Mouse (Mus musculus) midbrain, embryonic 15.5 days (tissue): ENCODE measurements around the gene Tubg2. TPM values are rescaled to one million over a fixed set of nuclear protein-coding genes. Genes with fewer than 3 reads are reported as not detected.
"Not testable (repeated sequence)": the region's sequence is repeated elsewhere in the genome, so short reads cannot be mapped to it uniquely, and the experiment has no call there.

Experiments
- ATAC-seq: fragments of 200-750 bp; cut with Nextera tagmentation; replicated peaks from 2 replicates; pipeline ENCODE4 v1.8.0; 2017; ENCODE audit warnings: moderate TSS enrichment
- H3K27ac ChIP-seq: fragments of 300-500 bp; sonication (generic); 2 replicates; pipeline ENCODE4 v1.5.1; 2015; ENCODE audit warnings: mild to moderate bottlenecking, inconsistent platforms
- H3K27me3 ChIP-seq: fragments of 300-500 bp; sonication (generic); replicated peaks from 2 replicates; pipeline ENCODE4 v1.6.1; 2015; ENCODE audit warnings: inconsistent platforms
- H3K36me3 ChIP-seq: fragments of 300-500 bp; sonication (generic); replicated peaks from 2 replicates; pipeline ENCODE4 v1.6.1; 2015; ENCODE audit warnings: inconsistent platforms
- H3K4me1 ChIP-seq: fragments of 300-500 bp; sonication (generic); 2 replicates; pipeline ENCODE4 v1.6.1; 2015; ENCODE audit warnings: inconsistent platforms
- H3K4me2 ChIP-seq: fragments of 300-500 bp; sonication (generic); 2 replicates; pipeline ENCODE4 v1.6.1; 2015; ENCODE audit warnings: inconsistent platforms, mild to moderate bottlenecking, moderate library complexity
- H3K4me3 ChIP-seq: fragments of 300-500 bp; sonication (generic); 2 replicates; pipeline ENCODE4 v1.5.1; 2015; ENCODE audit warnings: mild to moderate bottlenecking, inconsistent platforms
- H3K9ac ChIP-seq: fragments of 300-500 bp; sonication (generic); 2 replicates; pipeline ENCODE4 v1.6.1; 2015; ENCODE audit warnings: mild to moderate bottlenecking, inconsistent platforms
- H3K9me3 ChIP-seq: fragments of 300-500 bp; sonication (generic); 2 replicates; pipeline ENCODE4 v1.6.1; 2016; ENCODE audit warnings: inconsistent platforms
- WGBS: fragments of 180-500 bp; shearing (Covaris S2); methylation state at CpG from one replicate; pipeline ENCODE4 v1.1.7; 2015; ENCODE audit warnings: mixed read lengths; 5-methylcytosine and 5-hydroxymethylcytosine counted together
- polyA plus RNA-seq: library from polyadenylated mRNA; unstranded; fragments of >200 nt; fragmentation: Nextera tagmentation; extraction: Ambion mirVana; gene quantifications from 2 replicates; pipeline ENCODE4 v1.2.1, GENCODE M21; 2015

Tubg2 gene
- polyA plus RNA-seq, 1 experiment from 2014 or later: 62.7 TPM

- H3K9me3 ChIP-seq: no peaks in the 10 kb centered on the region
- H3K27me3 ChIP-seq: no peaks in the 10 kb centered on the region
- no peaks in the 10 kb centered on the region for H3K36me3 ChIP-seq
- WGBS: 93% methylated on average over 10 of the region's 10 CpGs
- H3K4me1 ChIP-seq: peaks cover 25% of the 10 kb centered on the region
- no peak for ATAC-seq
- no peak overlapping the region for H3K4me3 ChIP-seq
- no peak overlapping the region for H3K27ac ChIP-seq
- no peak overlapping the region for H3K4me2 ChIP-seq
- no peak overlapping the region for H3K9ac ChIP-seq
Observed at GRCm38 (mm10) chr11:101142215-101142967, 13.3 kb upstream of the Tubg2 start.

GRCm38 (mm10) chr11:101143338-101144225 is 12.1 kb upstream of the Tubg2 start:
- H3K36me3 ChIP-seq: no peaks in the 10 kb centered on the region
- H3K27ac ChIP-seq: peak overlapping the region; percentile 75
- peak overlapping the region; percentile 34; the same call in 1 of the 2 replicates for H3K9ac ChIP-seq
- peaks cover 24% of the 10 kb centered on the region for H3K4me1 ChIP-seq
- no peaks in the 10 kb centered on the region for H3K9me3 ChIP-seq
- peak overlapping the region; percentile 56 for H3K4me2 ChIP-seq
- WGBS: 19% methylated on average over 19 of the region's 19 CpGs
- no peaks in the 10 kb centered on the region for H3K27me3 ChIP-seq
- peak; percentile 77 for ATAC-seq
- H3K4me3 ChIP-seq: peak overlapping the region; percentile 29

GRCm38 (mm10) chr11:101146377-101146776 is 9.3 kb upstream of the Tubg2 start:
- H3K9me3 ChIP-seq: no peaks in the 10 kb centered on the region

GRCm38 (mm10) chr11:101148751-101149150 is 7.0 kb upstream of the Tubg2 start:
- H3K4me3 ChIP-seq: no peak overlapping the region
- WGBS: 72% methylated on average over 10 of the region's 10 CpGs
- no peak overlapping the region for H3K9ac ChIP-seq
- peaks cover 16% of the 10 kb centered on the region for H3K4me1 ChIP-seq
- H3K27ac ChIP-seq: no peak overlapping the region
- H3K27me3 ChIP-seq: no peaks in the 10 kb centered on the region
- H3K9me3 ChIP-seq: no peaks in the 10 kb centered on the region
- no peak for ATAC-seq
- H3K36me3 ChIP-seq: no peaks in the 10 kb centered on the region
- H3K4me2 ChIP-seq: no peak overlapping the region

More at GRCm38 (mm10) chr11:101146377-101146776, 9.3 kb upstream of the Tubg2 start:
- H3K4me3 ChIP-seq: no peak overlapping the region
- no peaks in the 10 kb centered on the region for H3K27me3 ChIP-seq
- 13% methylated on average over 10 of the region's 10 CpGs for WGBS
- no peak overlapping the region for H3K9ac ChIP-seq
- H3K4me2 ChIP-seq: peak overlapping the region; percentile 9
- no peaks in the 10 kb centered on the region for H3K36me3 ChIP-seq
- ATAC-seq: peak; percentile 73
- peak overlapping the region; percentile 67 for H3K27ac ChIP-seq
- peaks cover 20% of the 10 kb centered on the region for H3K4me1 ChIP-seq

- no peak for ATAC-seq
- Histone ChIP-seq H3K9ac (no peak overlapping the region), H3K36me3 (no peaks in the 10 kb centered on the region), H3K4me3 (no peak overlapping the region), H3K27ac (0 out of 2 replicates have a peak overlapping the region, but pooled peaks have one; percentile 14), H3K4me1 (peaks cover 12% of the 10 kb centered on the region), H3K9me3 (no peaks in the 10 kb centered on the region), H3K27me3 (no peaks in the 10 kb centered on the region), H3K4me2 (no peak overlapping the region)
- 55% methylated on average over 9 of the region's 9 CpGs for WGBS
Observed at GRCm38 (mm10) chr11:101149178-101150105, 6.3 kb upstream of the Tubg2 start.

GRCm38 (mm10) chr11:101151063-101151462 is 4.6 kb upstream of the Tubg2 start:
- no peak for ATAC-seq
- Histone ChIP-seq H3K9ac (no peak overlapping the region), H3K4me3 (no peak overlapping the region), H3K9me3 (no peaks in the 10 kb centered on the region), H3K27me3 (no peaks in the 10 kb centered on the region), H3K4me1 (peaks cover 21% of the 10 kb centered on the region), H3K4me2 (no peak overlapping the region), H3K36me3 (no peaks in the 10 kb centered on the region), H3K27ac (no peak overlapping the region)
- WGBS: 51% methylated on average over 2 of the region's 2 CpGs

- Histone ChIP-seq H3K4me3 (no peak overlapping the region), H3K4me1 (peaks cover 19% of the 10 kb centered on the region), H3K4me2 (no peak overlapping the region), H3K27ac (no peak overlapping the region), H3K27me3 (no peaks in the 10 kb centered on the region), H3K9ac (no peak overlapping the region), H3K36me3 (no peaks in the 10 kb centered on the region), H3K9me3 (no peaks in the 10 kb centered on the region)
- 88% methylated on average over 1 of the region's 1 CpGs for WGBS
- no peak for ATAC-seq
Observed at GRCm38 (mm10) chr11:101152825-101153224, 2.9 kb upstream of the Tubg2 start.

- H3K4me3 ChIP-seq: no peak overlapping the region
Observed at GRCm38 (mm10) chr11:101154648-101155047, 1.1 kb upstream of the Tubg2 start.

GRCm38 (mm10) chr11:101155151-101155550 is 556 bp upstream of the Tubg2 start:
- Histone ChIP-seq H3K27ac (peak overlapping the region; percentile 89), H3K27me3 (0 out of 2 replicates have a peak, but pooled peaks cover 3% of the 10 kb centered on the region), H3K4me1 (peaks cover 19% of the 10 kb centered on the region), H3K4me2 (peak overlapping the region; percentile 72), H3K4me3 (peak overlapping the region; percentile 42; the same call in 1 of the 2 replicates), H3K36me3 (no peaks in the 10 kb centered on the region), H3K9ac (peak overlapping the region; percentile 61), H3K9me3 (no peaks in the 10 kb centered on the region)
- ATAC-seq: no peak
- WGBS: 69% methylated on average over 6 of the region's 6 CpGs

More at GRCm38 (mm10) chr11:101154648-101155047, 1.1 kb upstream of the Tubg2 start:
- Histone ChIP-seq H3K27me3 (0 out of 2 replicates have a peak, but pooled peaks cover 3% of the 10 kb centered on the region), H3K4me1 (peaks cover 19% of the 10 kb centered on the region), H3K27ac (no peak overlapping the region), H3K36me3 (no peaks in the 10 kb centered on the region), H3K9ac (no peak overlapping the region), H3K4me2 (no peak overlapping the region), H3K9me3 (no peaks in the 10 kb centered on the region)
- ATAC-seq: no peak

- not testable (repeated sequence) for H3K4me2 ChIP-seq, H3K27ac ChIP-seq, H3K4me3 ChIP-seq, H3K9me3 ChIP-seq, ATAC-seq, H3K9ac ChIP-seq
- Histone ChIP-seq H3K36me3 (0 out of 2 replicates have a peak, but pooled peaks cover 12% of the 10 kb centered on the region), H3K4me1 (peaks cover 23% of the 10 kb centered on the region), H3K27me3 (peaks cover 34% of the 10 kb centered on the region)
- WGBS: 80% methylated on average over 10 of the region's 10 CpGs
Observed at GRCm38 (mm10) chr11:101160151-101160550, 4.4 kb downstream of the Tubg2 start.

GRCm38 (mm10) chr11:101160981-101161505 is 5.3 kb downstream of the Tubg2 start:
- WGBS: 72% methylated on average over 8 of the region's 8 CpGs
- H3K27me3 ChIP-seq: peaks cover 43% of the 10 kb centered on the region
- not testable (repeated sequence) for ATAC-seq

More at GRCm38 (mm10) chr11:101160981-101161505, 5.3 kb downstream of the Tubg2 start:
- not testable (repeated sequence) for H3K9me3 ChIP-seq, H3K27ac ChIP-seq, H3K9ac ChIP-seq, H3K4me2 ChIP-seq, H3K4me3 ChIP-seq
- H3K36me3 ChIP-seq: 0 out of 2 replicates have a peak, but pooled peaks cover 12% of the 10 kb centered on the region
- peaks cover 16% of the 10 kb centered on the region for H3K4me1 ChIP-seq
